Mouse (Mus musculus): Measurements from ENCODE around the gene Phldb3.
"Not testable (repeated sequence)": the region's sequence is repeated elsewhere in the genome, so short reads cannot be mapped to it uniquely, and the experiment has no call there.

Gene Phldb3

GRCm38 (mm10) chr7:24593621-24594308 lies 16.8 kb upstream of the Phldb3 start:
- in situ Hi-C loops (cut with MboI; ENCODE audit: low sequenced_read_pairs), result no loop called here

GRCm38 (mm10) chr7:24594309-24594803 lies 16.2 kb upstream of the Phldb3 start:
- in situ Hi-C loops (cut with MboI; ENCODE audit: low sequenced_read_pairs), result no loop called here

GRCm38 (mm10) chr7:24595464-24595863 lies 15.1 kb upstream of the Phldb3 start:
- in situ Hi-C loops (cut with MboI; ENCODE audit: low sequenced_read_pairs), result no loop called here

GRCm38 (mm10) chr7:24598121-24598520 lies 12.4 kb upstream of the Phldb3 start:
- in situ Hi-C loops (cut with MboI; ENCODE audit: low sequenced_read_pairs), result no loop called here

GRCm38 (mm10) chr7:24599211-24600067 lies 11.1 kb upstream of the Phldb3 start:
- in situ Hi-C loops (cut with MboI; ENCODE audit: low sequenced_read_pairs), result no loop called here

GRCm38 (mm10) chr7:24600941-24601597 lies 9.5 kb upstream of the Phldb3 start:
- in situ Hi-C loops (cut with MboI; ENCODE audit: low sequenced_read_pairs), result no loop called here

- in situ Hi-C loops (cut with MboI; ENCODE audit: low sequenced_read_pairs), result no loop called here
Measured at GRCm38 (mm10) chr7:24605561-24605960, 5.0 kb upstream of the Phldb3 start.

- in situ Hi-C loops (cut with MboI; ENCODE audit: low sequenced_read_pairs), result no loop called here
Measured at GRCm38 (mm10) chr7:24606046-24606445, 4.5 kb upstream of the Phldb3 start.

- in situ Hi-C loops (cut with MboI; ENCODE audit: low sequenced_read_pairs), result no loop called here
Measured at GRCm38 (mm10) chr7:24608017-24608416, 2.5 kb upstream of the Phldb3 start.

GRCm38 (mm10) chr7:24608561-24608960 lies 2.0 kb upstream of the Phldb3 start:
- in situ Hi-C loops (cut with MboI; ENCODE audit: low sequenced_read_pairs), result no loop called here

- in situ Hi-C loops (cut with MboI; ENCODE audit: low sequenced_read_pairs), result no loop called here
Measured at GRCm38 (mm10) chr7:24610879-24611494, 424 bp downstream of the Phldb3 start.

- in situ Hi-C loops (cut with MboI; ENCODE audit: low sequenced_read_pairs), result no loop called here
Measured at GRCm38 (mm10) chr7:24611709-24612108, 1.1 kb downstream of the Phldb3 start.

GRCm38 (mm10) chr7:24612308-24612910 lies 1.8 kb downstream of the Phldb3 start:
- in situ Hi-C loops (cut with MboI; ENCODE audit: low sequenced_read_pairs), result no loop called here

GRCm38 (mm10) chr7:24614816-24615215 lies 4.3 kb downstream of the Phldb3 start:
- in situ Hi-C loops (cut with MboI; ENCODE audit: low sequenced_read_pairs), result no loop called here

- in situ Hi-C loops (cut with MboI; ENCODE audit: low sequenced_read_pairs), result no loop called here
Measured at GRCm38 (mm10) chr7:24617763-24618162, 7.2 kb downstream of the Phldb3 start.

- in situ Hi-C loops (cut with MboI; ENCODE audit: low sequenced_read_pairs), result not testable (repeated sequence)
Measured at GRCm38 (mm10) chr7:24618374-24618773, 7.8 kb downstream of the Phldb3 start.

GRCm38 (mm10) chr7:24619671-24620397 lies 9.3 kb downstream of the Phldb3 start:
- in situ Hi-C loops (cut with MboI; ENCODE audit: low sequenced_read_pairs), result no loop called here

GRCm38 (mm10) chr7:24621193-24621592 lies 10.6 kb downstream of the Phldb3 start:
- in situ Hi-C loops (cut with MboI; ENCODE audit: low sequenced_read_pairs), result no loop called here

- in situ Hi-C loops (cut with MboI; ENCODE audit: low sequenced_read_pairs), result no loop called here
Measured at GRCm38 (mm10) chr7:24622967-24623366, 12.4 kb downstream of the Phldb3 start.
